Mouse (Mus musculus) mouse trophoblast stem cell (cell line): ENCODE results near the gene Psmb2.

Experiments used
- in situ Hi-C, 2 experiments: fragments of 300-500 bp; cut with MseI, MboI; formaldehyde crosslinking; loops; 2 replicates in 1 of 2; 3 replicates in 1 of 2; pipeline ENCODE4 v1.15.1; 2025

Gene Psmb2

GRCm38 (mm10) chr4:126677054-126678003 lies at the start of gene Psmb2:
TSS of gene Psmb2 (plus strand) at chr4:126677630.
- in situ Hi-C loops: no loop called here

GRCm38 (mm10) chr4:126631922-126632321 lies 45.5 kb upstream of the Psmb2 start:
- in situ Hi-C loops: no loop called here

- in situ Hi-C loops: no loop called here
Measured at GRCm38 (mm10) chr4:126632668-126633067, 44.8 kb upstream of the Psmb2 start.

- in situ Hi-C loops: no loop called here
Measured at GRCm38 (mm10) chr4:126636330-126636729, 41.1 kb upstream of the Psmb2 start.

- in situ Hi-C loops: no loop called here
Measured at GRCm38 (mm10) chr4:126637446-126637845, 40.0 kb upstream of the Psmb2 start.

GRCm38 (mm10) chr4:126639339-126639738 lies 38.1 kb upstream of the Psmb2 start:
- in situ Hi-C loops: no loop called here

- in situ Hi-C loops: no loop called here
Measured at GRCm38 (mm10) chr4:126641901-126642300, 35.5 kb upstream of the Psmb2 start.

GRCm38 (mm10) chr4:126643815-126644214 lies 33.6 kb upstream of the Psmb2 start:
- in situ Hi-C loops: no loop called here

GRCm38 (mm10) chr4:126644333-126644963 lies 33.0 kb upstream of the Psmb2 start:
- in situ Hi-C loops: no loop called here

- in situ Hi-C loops: no loop called here
Measured at GRCm38 (mm10) chr4:126647996-126648910, 29.2 kb upstream of the Psmb2 start.

GRCm38 (mm10) chr4:126653148-126653547 lies 24.3 kb upstream of the Psmb2 start:
- in situ Hi-C loops: no loop called here

- in situ Hi-C loops: no loop called here
Measured at GRCm38 (mm10) chr4:126655356-126655755, 22.1 kb upstream of the Psmb2 start.

- in situ Hi-C loops: no loop called here
Measured at GRCm38 (mm10) chr4:126661249-126661648, 16.2 kb upstream of the Psmb2 start.

- in situ Hi-C loops: no loop called here
Measured at GRCm38 (mm10) chr4:126667075-126667474, 10.4 kb upstream of the Psmb2 start.

- in situ Hi-C loops: no loop called here
Measured at GRCm38 (mm10) chr4:126682298-126682697, 4.9 kb downstream of the Psmb2 start.

GRCm38 (mm10) chr4:126683084-126683483 lies 5.7 kb downstream of the Psmb2 start:
- in situ Hi-C loops: no loop called here

GRCm38 (mm10) chr4:126689457-126689856 lies 12.0 kb downstream of the Psmb2 start:
- in situ Hi-C loops: no loop called here

GRCm38 (mm10) chr4:126693021-126693420 lies 15.6 kb downstream of the Psmb2 start:
- in situ Hi-C loops: no loop called here

- in situ Hi-C loops: no loop called here
Measured at GRCm38 (mm10) chr4:126696908-126697307, 19.5 kb downstream of the Psmb2 start.

- in situ Hi-C loops: no loop called here
Measured at GRCm38 (mm10) chr4:126706630-126707438, 29.4 kb downstream of the Psmb2 start.

GRCm38 (mm10) chr4:126707439-126707826 lies 30.0 kb downstream of the Psmb2 start:
- in situ Hi-C loops: no loop called here
